In genomic region chr7:35586055-35586905, GRCm38 (mm10) we compare ENCODE assay signal across 8 mouse cellular contexts. TPM values are rescaled to one million over a fixed set of nuclear protein-coding genes. Genes with fewer than 3 reads are reported as not detected.
DNase-seq lines count a peak whose midpoint lies in the region; ATAC-seq and TF ChIP-seq lines count a peak whose summit lies in the region.

Gene Ankrd27 (plus strand): TSS chr7:35586244.

- ATAC-seq in erythroid progenitor cell, adult 5-6 weeks (replicated peaks; ENCODE audit: low FRiP score, poor library complexity, severe bottlenecking) = peak; percentile 92
- ATAC-seq in heart, embryonic 12.5 days (ENCODE audit: insufficient number of reproducible peaks, low FRiP score) = peak; percentile 97
- ATAC-seq in kidney, postnatal 0 days (replicated peaks; ENCODE audit: low FRiP score, low read depth) = peak; percentile 98
- peak; percentile 95 for ATAC-seq in liver, embryonic 11.5 days (replicated peaks; ENCODE audit: low FRiP score)
- ATAC-seq in stomach, embryonic 14.5 days (ENCODE audit: insufficient number of reproducible peaks, insufficient read depth, low FRiP score, low read depth) = peak; percentile 97

- H3K27ac ChIP-seq in heart, embryonic 12.5 days (ENCODE audit: poor library complexity, severe bottlenecking) = peak within 1 kb of the TSS; percentile 76
- 0 out of 2 replicates have a peak within 1 kb of the TSS, but pooled peaks have one; percentile 32 for H3K27ac ChIP-seq in kidney, postnatal 0 days
- peak within 1 kb of the TSS; percentile 86 for H3K27ac ChIP-seq in liver, embryonic 11.5 days (ENCODE audit: low read depth, low read length)
- H3K27ac ChIP-seq in stomach, embryonic 14.5 days (ENCODE audit: low read length) = peak within 1 kb of the TSS; percentile 33; the same call in 1 of the 2 replicates

- peaks cover 26% of the 10 kb centered on the region for H3K27me3 ChIP-seq in heart, embryonic 12.5 days (replicated peaks)
- H3K27me3 ChIP-seq in kidney, postnatal 0 days (ENCODE audit: insufficient read depth, low read length) = peaks cover 26% of the 10 kb centered on the region
- H3K27me3 ChIP-seq in liver, embryonic 11.5 days (replicated peaks; ENCODE audit: control insufficient read depth, insufficient read depth, low read length) = peaks cover 25% of the 10 kb centered on the region
- peaks cover 12% of the 10 kb centered on the region for H3K27me3 ChIP-seq in stomach, embryonic 14.5 days (ENCODE audit: control insufficient read depth, insufficient read depth, low read length)

- under 1% methylated on average over 49 of the region's 49 CpGs for WGBS in heart, embryonic 12.5 days
- 1% methylated on average over 49 of the region's 49 CpGs for WGBS in kidney, postnatal 0 days
- under 1% methylated on average over 49 of the region's 49 CpGs for WGBS in liver, embryonic 11.5 days
- WGBS in stomach, embryonic 14.5 days = under 1% methylated on average over 49 of the region's 49 CpGs

- peak within 1 kb of the TSS; percentile 89 for H3K9ac ChIP-seq in heart, embryonic 12.5 days
- peak within 1 kb of the TSS; percentile 52 for H3K9ac ChIP-seq in kidney, postnatal 0 days (ENCODE audit: low read depth, low read length)
- H3K9ac ChIP-seq in liver, embryonic 11.5 days (ENCODE audit: low read depth, low read length) = peak within 1 kb of the TSS; percentile 95
- H3K9ac ChIP-seq in stomach, embryonic 14.5 days (replicated peaks; ENCODE audit: low read depth, low read length) = peak within 1 kb of the TSS; percentile 62

- peaks cover 29% of the 10 kb centered on the region for H3K4me1 ChIP-seq in heart, embryonic 12.5 days (replicated peaks)
- 0 out of 2 replicates have a peak, but pooled peaks cover 4% of the 10 kb centered on the region for H3K4me1 ChIP-seq in kidney, postnatal 0 days (replicated peaks; ENCODE audit: insufficient read depth, low read length)
- peaks cover 41% of the 10 kb centered on the region for H3K4me1 ChIP-seq in liver, embryonic 11.5 days (replicated peaks; ENCODE audit: control insufficient read depth, insufficient read depth, low read length)
- peaks cover 20% of the 10 kb centered on the region for H3K4me1 ChIP-seq in stomach, embryonic 14.5 days (ENCODE audit: control insufficient read depth, insufficient read depth, low read length)

- no peaks in the 10 kb centered on the region for H3K9me3 ChIP-seq in heart, embryonic 12.5 days (replicated peaks)
- H3K9me3 ChIP-seq in kidney, postnatal 0 days (replicated peaks; ENCODE audit: low read length) = no peaks in the 10 kb centered on the region
- H3K9me3 ChIP-seq in liver, embryonic 11.5 days (ENCODE audit: control insufficient read depth, low read length) = no peaks in the 10 kb centered on the region
- H3K9me3 ChIP-seq in stomach, embryonic 14.5 days (ENCODE audit: control insufficient read depth, low read depth, low read length) = no peaks in the 10 kb centered on the region

- H3K4me3 ChIP-seq in heart, embryonic 12.5 days = peak within 1 kb of the TSS; percentile 88
- peak within 1 kb of the TSS; percentile 72 for H3K4me3 ChIP-seq in kidney, postnatal 0 days (replicated peaks; ENCODE audit: low read depth, low read length)
- H3K4me3 ChIP-seq in liver, embryonic 11.5 days (ENCODE audit: low read depth, low read length) = peak within 1 kb of the TSS; percentile 97
- H3K4me3 ChIP-seq in stomach, embryonic 14.5 days (ENCODE audit: low read depth, low read length) = peak within 1 kb of the TSS; percentile 91

- peak within 1 kb of the TSS; percentile 100 for H3K4me2 ChIP-seq in heart, embryonic 12.5 days
- peak within 1 kb of the TSS; percentile 88 for H3K4me2 ChIP-seq in kidney, postnatal 0 days (ENCODE audit: low read length)
- peak within 1 kb of the TSS; percentile 100 for H3K4me2 ChIP-seq in liver, embryonic 11.5 days
- peak within 1 kb of the TSS; percentile 100 for H3K4me2 ChIP-seq in stomach, embryonic 14.5 days (replicated peaks; ENCODE audit: low read depth, low read length)

- H3K36me3 ChIP-seq in heart, embryonic 12.5 days = no peaks in the 10 kb centered on the region
- no peaks in the 10 kb centered on the region for H3K36me3 ChIP-seq in kidney, postnatal 0 days (ENCODE audit: insufficient read depth, low read length)
- no peaks in the 10 kb centered on the region for H3K36me3 ChIP-seq in liver, embryonic 11.5 days (ENCODE audit: control insufficient read depth, insufficient read depth, low read length)
- H3K36me3 ChIP-seq in stomach, embryonic 14.5 days (ENCODE audit: control insufficient read depth, insufficient read depth, low read length) = no peaks in the 10 kb centered on the region

- peak; percentile 97 for DNase-seq in CD4-positive helper T cell, adult 2 months (ENCODE audit: low read depth, low spot score)
- peak; percentile 96 for DNase-seq in brain, embryonic 18.5 days (ENCODE audit: low read depth, low spot score)
- DNase-seq in kidney, postnatal 0 days (ENCODE audit: low spot score) = peak; percentile 99
- peak; percentile 92 for DNase-seq in liver, embryonic 11.5 days (ENCODE audit: low spot score)
- DNase-seq in naive thymus-derived CD4-positive, alpha-beta T cell, adult 2 months (ENCODE audit: low read depth) = peak; percentile 98

- TF ChIP-seq CTCF in kidney, postnatal 0 days (IDR thresholded peaks at IDR 0.05; ENCODE audit: low read depth) = no peak

RNA-seq across cellular contexts. Expression of gene Ankrd27, which starts in this region (rescaled TPM):
- total RNA-seq in erythroid progenitor cell, adult 5-6 weeks (2015; ENCODE audit: low replicate concordance) = 38.6 and 41.1 TPM in 2 replicates
- 9.5 and 13.2 TPM in 2 replicates for total RNA-seq in erythroid progenitor cell, adult 5-6 weeks (2017; ENCODE audit: low replicate concordance)
- polyA plus RNA-seq in heart, embryonic 12.5 days (2016; fragmentation: Nextera tagmentation; extraction: Ambion mirVana) = 22.1 and 23.6 TPM in 2 replicates
- polyA plus RNA-seq in kidney, postnatal 0 days (2015; fragmentation: Nextera tagmentation; extraction: Ambion mirVana) = 18.5 and 19.5 TPM in 2 replicates
- polyA plus RNA-seq in liver, embryonic 11.5 days (2014; fragmentation: Nextera tagmentation; extraction: Ambion mirVana) = 63.1 and 71.3 TPM in 2 replicates
- polyA plus RNA-seq in stomach, embryonic 14.5 days (2014; fragmentation: Nextera tagmentation; extraction: Ambion mirVana) = 35.6 and 37.8 TPM in 2 replicates

Comparison
In these comparisons a context has a peak if more than half of its experiments do, and no peak if none do; other contexts are left out.
1. Peak in every context shown above with its lines: DNase-seq, ATAC-seq, H3K4me3 ChIP-seq and H3K27ac ChIP-seq.
2. H3K27ac ChIP-seq: peak in every context shown above with its lines; median percentile 86 in liver, embryonic 11.5 days; 76 in heart, embryonic 12.5 days; 33 in stomach, embryonic 14.5 days; 32 in kidney, postnatal 0 days.